Mouse (Mus musculus) stomach, embryonic 16.5 days (tissue): Measurements from ENCODE around the gene Txnrd2. TPM values are rescaled to one million over a fixed set of nuclear protein-coding genes. Genes with fewer than 3 reads are reported as not detected.

Source experiments
- ATAC-seq: fragments of 200-750 bp; cut with Nextera tagmentation; 2 replicates; pipeline ENCODE4 v1.8.0; 2017; ENCODE audit warnings: moderate number of reproducible peaks, moderate TSS enrichment; ENCODE audit not compliant: insufficient read depth, low FRiP score
- H3K27ac ChIP-seq: fragments of 300-500 bp; sonication (generic); 2 replicates; pipeline ENCODE4 v1.5.1; 2014; ENCODE audit warnings: low read length
- H3K27me3 ChIP-seq: fragments of 300-500 bp; sonication (generic); 2 replicates; pipeline ENCODE4 v1.6.1; 2014; ENCODE audit warnings: low read length, control low read depth, mixed read lengths; ENCODE audit not compliant: control insufficient read depth, insufficient read depth
- H3K36me3 ChIP-seq: fragments of 300-500 bp; sonication (generic); 2 replicates; pipeline ENCODE4 v1.6.1; 2014; ENCODE audit warnings: low read length; ENCODE audit not compliant: control insufficient read depth, insufficient read depth
- H3K4me1 ChIP-seq: fragments of 300-500 bp; sonication (generic); 2 replicates; pipeline ENCODE4 v1.6.1; 2014; ENCODE audit warnings: low read length, control low read depth, mixed read lengths; ENCODE audit not compliant: control insufficient read depth, insufficient read depth
- H3K4me2 ChIP-seq: fragments of 300-500 bp; sonication (generic); 2 replicates; pipeline ENCODE4 v1.6.1; 2014; ENCODE audit warnings: low read depth, low read length, mixed read lengths
- H3K4me3 ChIP-seq: fragments of 300-500 bp; sonication (generic); replicated peaks from 2 replicates; pipeline ENCODE4 v1.5.1; 2014; ENCODE audit warnings: mild to moderate bottlenecking, low read length
- H3K9ac ChIP-seq: fragments of 300-500 bp; sonication (generic); 2 replicates; pipeline ENCODE4 v1.6.1; 2014; ENCODE audit warnings: low read length
- H3K9me3 ChIP-seq: fragments of 300-500 bp; sonication (generic); replicated peaks from 2 replicates; pipeline ENCODE4 v1.6.1; 2016; ENCODE audit warnings: low read length, control low read depth; ENCODE audit not compliant: control insufficient read depth
- WGBS: fragments of 180-500 bp; shearing (Covaris S2); extraction: QIAGEN DNeasy Blood & Tissue Kit; methylation state at CpG from one replicate; pipeline ENCODE4 v1.1.7; 2014; 5-methylcytosine and 5-hydroxymethylcytosine counted together
- polyA plus RNA-seq: library from polyadenylated mRNA; unstranded; fragments of >200 nt; fragmentation: Nextera tagmentation; extraction: Ambion mirVana; gene quantifications from 2 replicates; pipeline ENCODE4 v1.2.1, GENCODE M21; 2015

Gene Txnrd2
- polyA plus RNA-seq, 1 experiment from 2014 or later, result 23.7 TPM

DNA sequence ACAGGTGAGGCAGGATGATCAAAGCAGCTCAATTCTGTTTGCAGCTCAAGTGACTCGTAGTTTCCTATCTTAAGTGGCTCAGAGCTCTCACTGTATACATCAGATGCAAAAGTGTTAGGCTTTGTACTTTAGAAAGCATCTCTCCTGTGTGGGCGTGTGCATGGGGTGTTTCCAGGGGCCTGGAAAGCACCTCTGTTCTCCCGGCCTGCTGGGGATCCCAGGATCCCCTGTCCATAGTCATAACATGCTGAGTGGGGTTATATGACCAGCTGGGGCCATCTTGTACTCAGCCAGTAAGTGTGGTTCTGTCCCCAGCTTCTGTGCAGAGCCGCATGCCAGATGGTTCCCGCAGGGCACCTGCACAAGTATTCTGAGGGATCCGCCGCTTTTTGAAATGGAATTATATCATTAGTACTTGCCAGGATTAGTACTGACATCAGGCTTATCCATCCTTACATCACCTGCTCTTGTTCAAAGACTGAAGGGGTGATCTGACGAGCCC, 26.2 kb downstream of the Txnrd2 start:
- Histone ChIP-seq H3K36me3 (no peaks in the 10 kb centered on the region), H3K4me2 (no peak overlapping the region), H3K27me3 (no peaks in the 10 kb centered on the region), H3K9ac (no peak overlapping the region), H3K9me3 (no peaks in the 10 kb centered on the region), H3K4me3 (no peak overlapping the region), H3K4me1 (peaks cover 4% of the 10 kb centered on the region; the same call in 1 of the 2 replicates), H3K27ac (no peak overlapping the region)
- 85% methylated on average over 8 of the region's 8 CpGs for WGBS
- ATAC-seq, result no peak

DNA sequence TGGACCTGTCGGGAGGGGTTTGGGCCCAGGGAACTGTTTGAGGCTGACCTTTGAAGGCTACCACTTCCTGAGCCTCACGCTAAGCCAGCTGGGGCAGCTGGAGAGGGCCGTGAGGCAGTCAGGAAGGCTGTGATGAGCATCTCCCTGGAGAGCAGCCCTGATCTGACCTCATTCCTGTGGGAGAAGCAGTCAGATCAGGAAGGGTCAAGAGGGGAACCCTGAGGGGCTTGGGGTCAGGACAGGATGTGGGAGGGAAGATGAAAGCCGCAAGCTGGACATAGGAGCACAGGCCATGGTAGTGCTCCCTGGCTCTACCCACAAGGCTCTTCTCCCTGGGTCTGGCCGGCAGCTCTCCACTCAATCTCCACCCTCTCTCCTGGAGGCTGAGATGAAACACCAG, 27.7 kb downstream of the Txnrd2 start:
- no peak overlapping the region for H3K4me2 ChIP-seq
- no peaks in the 10 kb centered on the region for H3K36me3 ChIP-seq
- no peaks in the 10 kb centered on the region for H3K9me3 ChIP-seq
- 57% methylated on average over 5 of the region's 5 CpGs for WGBS
- no peak overlapping the region for H3K9ac ChIP-seq
- H3K27ac ChIP-seq, result no peak overlapping the region
- no peak overlapping the region for H3K4me3 ChIP-seq
- H3K27me3 ChIP-seq, result no peaks in the 10 kb centered on the region
- peaks cover 1% of the 10 kb centered on the region; the same call in 1 of the 2 replicates for H3K4me1 ChIP-seq
- ATAC-seq, result no peak

DNA sequence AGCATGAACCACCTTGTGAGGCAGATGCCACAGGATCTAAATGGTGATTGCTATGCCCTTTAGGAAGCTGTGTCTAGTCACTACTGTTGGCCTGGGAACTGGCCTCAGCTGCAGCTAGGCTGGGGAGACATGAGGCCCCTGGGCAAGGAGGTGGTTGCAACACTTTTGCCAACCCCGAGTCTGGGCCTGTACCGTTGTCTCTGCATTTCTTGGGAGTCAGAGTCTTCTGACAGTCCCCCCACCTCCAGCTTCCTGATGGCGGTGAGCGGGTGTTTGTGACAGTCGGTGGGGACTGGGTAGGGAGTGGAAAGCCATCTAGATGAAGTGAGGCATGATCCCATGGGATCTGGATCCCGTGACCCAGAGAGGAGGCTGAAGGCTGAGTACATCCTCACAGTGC, 29.2 kb downstream of the Txnrd2 start:
- no peaks in the 10 kb centered on the region for H3K27me3 ChIP-seq
- no peak overlapping the region for H3K4me2 ChIP-seq
- no peaks in the 10 kb centered on the region for H3K36me3 ChIP-seq
- H3K4me3 ChIP-seq, result no peak overlapping the region
- WGBS, result 82% methylated on average over 6 of the region's 6 CpGs
- H3K27ac ChIP-seq, result no peak overlapping the region
- no peak for ATAC-seq
- H3K4me1 ChIP-seq, result peaks cover 14% of the 10 kb centered on the region
- no peaks in the 10 kb centered on the region for H3K9me3 ChIP-seq
- no peak overlapping the region for H3K9ac ChIP-seq

DNA sequence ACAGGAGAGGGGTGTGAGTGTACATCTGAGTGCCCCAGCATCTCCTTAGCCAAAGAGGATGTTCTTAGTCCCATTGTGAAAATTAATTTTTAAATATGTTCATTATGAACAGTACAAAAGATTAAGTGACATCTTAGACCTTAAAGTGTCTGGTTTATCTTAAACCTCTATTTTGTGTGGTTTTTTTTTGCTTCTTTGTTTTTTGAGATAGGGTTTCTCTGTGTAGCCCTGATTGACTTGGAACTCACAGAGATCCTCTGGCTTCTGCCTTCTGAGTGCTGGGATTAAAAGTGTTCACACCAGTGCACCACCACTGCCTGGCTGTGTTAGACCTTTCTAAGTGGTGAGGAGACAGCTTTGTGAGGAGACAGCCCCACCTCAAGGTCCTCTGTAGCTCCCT, 32.5 kb downstream of the Txnrd2 start:
- peak overlapping the region; percentile 0; the same call in 1 of the 2 replicates for H3K9ac ChIP-seq
- no peak overlapping the region for H3K4me3 ChIP-seq
- no peaks in the 10 kb centered on the region for H3K36me3 ChIP-seq
- ATAC-seq, result no peak
- no peaks in the 10 kb centered on the region for H3K27me3 ChIP-seq
- no peak overlapping the region for H3K27ac ChIP-seq
- H3K4me1 ChIP-seq, result peaks cover 17% of the 10 kb centered on the region
- H3K4me2 ChIP-seq, result no peak overlapping the region
- H3K9me3 ChIP-seq, result no peaks in the 10 kb centered on the region

- ATAC-seq, result peak; percentile 5; the same call in 1 of the 2 replicates
- H3K4me2 ChIP-seq, result 0 out of 2 replicates have a peak overlapping the region, but pooled peaks have one; percentile 6
- H3K27ac ChIP-seq, result peak overlapping the region; percentile 43
- WGBS, result 12% methylated on average over 12 of the region's 12 CpGs
- H3K36me3 ChIP-seq, result no peaks in the 10 kb centered on the region
- H3K9ac ChIP-seq, result peak overlapping the region; percentile 0; the same call in 1 of the 2 replicates
- no peaks in the 10 kb centered on the region for H3K27me3 ChIP-seq
- H3K4me3 ChIP-seq, result no peak overlapping the region
- H3K4me1 ChIP-seq, result peaks cover 17% of the 10 kb centered on the region
- no peaks in the 10 kb centered on the region for H3K9me3 ChIP-seq
Observed at GRCm38 (mm10) chr16:18459335-18459954, 33.3 kb downstream of the Txnrd2 start.

DNA sequence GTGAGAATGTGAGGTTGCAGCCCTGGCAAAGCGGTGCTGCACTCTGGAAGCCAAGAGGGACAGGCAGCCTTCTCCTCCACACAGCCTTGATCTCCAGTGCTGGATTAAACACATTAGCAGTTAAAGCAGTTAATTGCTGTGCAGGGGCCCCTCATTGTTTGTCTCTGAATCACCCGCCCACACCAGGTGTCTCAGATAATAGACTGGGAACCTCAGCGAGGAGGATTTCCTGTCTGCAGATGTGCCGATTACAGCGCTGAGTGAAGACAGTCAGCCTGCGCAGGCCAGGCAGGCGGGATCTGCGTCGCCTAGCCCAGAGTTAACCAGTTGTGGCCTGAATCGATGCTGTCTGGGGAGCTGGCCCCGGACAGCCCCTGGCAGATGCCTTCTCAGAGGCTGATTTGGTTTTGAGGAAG, 33.8 kb downstream of the Txnrd2 start:
- Histone ChIP-seq H3K9ac (no peak overlapping the region; the same call in 1 of the 2 replicates), H3K9me3 (no peaks in the 10 kb centered on the region), H3K4me1 (peaks cover 17% of the 10 kb centered on the region), H3K4me3 (no peak overlapping the region), H3K4me2 (0 out of 2 replicates have a peak overlapping the region, but pooled peaks have one; percentile 6), H3K27ac (peak overlapping the region; percentile 43), H3K27me3 (no peaks in the 10 kb centered on the region), H3K36me3 (no peaks in the 10 kb centered on the region)
- peak; percentile 77 for ATAC-seq
- WGBS, result 7% methylated on average over 11 of the region's 11 CpGs

DNA sequence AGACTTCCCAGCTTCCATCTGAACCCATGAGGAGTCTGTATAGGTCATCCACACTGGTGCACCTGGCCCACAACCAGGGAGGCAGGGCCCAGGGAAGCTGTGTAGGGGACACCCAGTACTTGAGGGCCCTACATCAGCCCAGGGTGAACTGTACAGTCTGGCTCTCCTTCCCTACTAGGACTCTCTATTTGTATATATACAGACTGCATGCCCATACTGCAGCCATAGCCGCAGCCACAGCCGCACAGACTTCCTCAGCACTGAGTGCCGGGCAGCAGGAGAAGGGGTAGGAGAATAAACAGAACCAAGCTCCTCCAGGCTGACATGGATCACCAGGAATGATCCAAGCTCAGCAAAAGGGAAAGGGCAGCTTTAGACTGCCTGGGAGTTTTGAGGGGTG, 34.6 kb downstream of the Txnrd2 start:
- Histone ChIP-seq H3K27ac (no peak overlapping the region), H3K9me3 (no peaks in the 10 kb centered on the region), H3K4me2 (no peak overlapping the region), H3K9ac (peak overlapping the region; percentile 26; the same call in 1 of the 2 replicates), H3K36me3 (no peaks in the 10 kb centered on the region), H3K27me3 (no peaks in the 10 kb centered on the region), H3K4me3 (no peak overlapping the region), H3K4me1 (peaks cover 17% of the 10 kb centered on the region)
- 52% methylated on average over 3 of the region's 3 CpGs for WGBS
- ATAC-seq, result no peak

GRCm38 (mm10) chr16:18462031-18462430, 35.8 kb downstream of the Txnrd2 start:
- no peak for ATAC-seq
- Histone ChIP-seq H3K9me3 (no peaks in the 10 kb centered on the region), H3K9ac (no peak overlapping the region), H3K4me1 (peaks cover 17% of the 10 kb centered on the region), H3K27me3 (no peaks in the 10 kb centered on the region), H3K4me3 (no peak overlapping the region), H3K4me2 (no peak overlapping the region), H3K36me3 (no peaks in the 10 kb centered on the region), H3K27ac (no peak overlapping the region)
- 77% methylated on average over 9 of the region's 9 CpGs for WGBS

GRCm38 (mm10) chr16:18462598-18462997, 36.4 kb downstream of the Txnrd2 start:
- H3K4me2 ChIP-seq, result no peak overlapping the region
- ATAC-seq, result no peak
- H3K9ac ChIP-seq, result no peak overlapping the region
- no peaks in the 10 kb centered on the region for H3K9me3 ChIP-seq
- H3K4me1 ChIP-seq, result peaks cover 17% of the 10 kb centered on the region
- 56% methylated on average over 8 of the region's 8 CpGs for WGBS
- H3K27me3 ChIP-seq, result no peaks in the 10 kb centered on the region
- H3K27ac ChIP-seq, result no peak overlapping the region
- H3K36me3 ChIP-seq, result no peaks in the 10 kb centered on the region
- no peak overlapping the region for H3K4me3 ChIP-seq
